Mouse (Mus musculus) hindbrain, embryonic 14.5 days (tissue): Measurements from ENCODE around the gene Tarsl2. TPM values are rescaled to one million over a fixed set of nuclear protein-coding genes. Genes with fewer than 3 reads are reported as not detected.
A peak's percentile ranks its signal among the peaks of the same experiment; 100 is the strongest.

ENCODE experiments used
- ATAC-seq: fragments of 200-750 bp; cut with Nextera tagmentation; 2 replicates; pipeline ENCODE4 v1.8.0; 2017; ENCODE audit warnings: moderate number of reproducible peaks, mild to moderate bottlenecking, moderate TSS enrichment, moderate library complexity; ENCODE audit not compliant: low FRiP score
- DNase-seq: peaks from one replicate; pipeline ENCODE4 v3.0.0-alpha.2; 2015; ENCODE audit warnings: low spot score
- H3K27ac ChIP-seq: fragments of 300-500 bp; sonication (generic); 2 replicates; pipeline ENCODE4 v1.5.1; 2014; ENCODE audit warnings: mild to moderate bottlenecking, moderate library complexity
- H3K27me3 ChIP-seq: fragments of 300-500 bp; sonication (generic); 2 replicates; pipeline ENCODE4 v1.6.1; 2014; ENCODE audit warnings: mild to moderate bottlenecking, low read length, mixed read lengths; ENCODE audit not compliant: control insufficient read depth, insufficient read depth
- H3K36me3 ChIP-seq: fragments of 300-500 bp; sonication (generic); replicated peaks from 2 replicates; pipeline ENCODE4 v1.6.1; 2014; ENCODE audit not compliant: control insufficient read depth, insufficient read depth
- H3K4me1 ChIP-seq: fragments of 300-500 bp; sonication (generic); replicated peaks from 2 replicates; pipeline ENCODE4 v1.6.1; 2014; ENCODE audit warnings: antibody characterized with exemption, low read length, mixed read lengths; ENCODE audit not compliant: control insufficient read depth, insufficient read depth
- H3K4me2 ChIP-seq: fragments of 300-500 bp; sonication (generic); replicated peaks from 2 replicates; pipeline ENCODE4 v1.6.1; 2014; ENCODE audit warnings: mild to moderate bottlenecking, moderate library complexity
- H3K4me3 ChIP-seq: fragments of 300-500 bp; sonication (generic); replicated peaks from 2 replicates; pipeline ENCODE4 v1.5.1; 2014; ENCODE audit warnings: mild to moderate bottlenecking, low read length
- H3K9ac ChIP-seq: fragments of 300-500 bp; sonication (generic); 2 replicates; pipeline ENCODE4 v1.6.1; 2014
- H3K9me3 ChIP-seq: fragments of 300-500 bp; sonication (generic); 2 replicates; pipeline ENCODE4 v1.6.1; 2016; ENCODE audit warnings: low read length; ENCODE audit not compliant: control insufficient read depth
- WGBS: fragments of 180-500 bp; shearing (Covaris S2); extraction: QIAGEN DNeasy Blood & Tissue Kit; methylation state at CpG from one replicate; pipeline ENCODE4 v1.1.7; 2014; 5-methylcytosine and 5-hydroxymethylcytosine counted together
- polyA plus RNA-seq: library from polyadenylated mRNA; unstranded; fragments of >200 nt; fragmentation: Nextera tagmentation; extraction: Ambion mirVana; gene quantifications from 2 replicates; pipeline ENCODE4 v1.2.1, GENCODE M21; 2014

Tarsl2 gene
- 23.7 and 29.1 TPM in 2 replicates for polyA plus RNA-seq

DNA sequence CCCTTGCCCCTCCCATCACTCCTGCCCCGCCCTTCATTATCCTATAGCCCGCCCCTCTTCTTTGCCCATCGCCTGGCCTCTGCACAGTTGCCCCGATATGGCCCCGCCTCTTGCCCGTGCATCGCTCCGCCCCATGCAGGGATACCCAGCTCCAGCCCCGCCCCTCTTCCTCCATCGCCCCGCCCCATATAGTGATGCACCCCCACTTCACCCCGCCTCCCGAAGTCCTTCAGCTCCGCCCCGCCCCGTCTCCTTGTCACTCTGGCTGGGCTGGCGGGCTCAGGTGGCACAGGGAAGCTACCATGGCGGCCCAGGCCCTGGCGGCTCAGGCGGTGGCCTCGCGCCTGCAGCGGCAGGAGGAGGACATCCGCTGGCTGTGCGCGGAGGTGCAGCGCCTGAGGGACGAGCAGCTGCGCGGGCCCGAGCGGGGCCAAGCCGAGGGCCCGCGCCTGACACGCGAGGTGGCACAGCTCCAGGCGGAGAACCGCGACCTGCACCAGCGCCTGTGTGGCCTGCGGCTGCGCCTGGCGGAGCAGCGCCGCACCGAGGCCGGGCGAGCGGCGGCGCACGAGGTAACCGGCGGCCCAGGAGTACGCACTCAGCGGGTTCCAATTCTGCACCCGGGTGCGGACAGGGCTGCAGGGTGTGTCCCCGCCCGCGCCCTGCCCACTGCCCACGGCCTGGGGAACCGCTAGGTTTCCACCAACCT is at the start of gene Tarsl2:
Tarsl2 (plus strand) TSS at position 256 of the 709 bp plus-strand sequence.
- ATAC-seq (peak; percentile 97), DNase-seq (peak; percentile 90)
- peaks cover 22% of the 10 kb centered on the region for H3K36me3 ChIP-seq
- H3K4me2 ChIP-seq: peak within 1 kb of the TSS; percentile 62
- peak within 1 kb of the TSS; percentile 58 for H3K4me3 ChIP-seq
- H3K9ac ChIP-seq: peak within 1 kb of the TSS; percentile 71
- 0 out of 2 replicates have a peak, but pooled peaks cover 5% of the 10 kb centered on the region for H3K27me3 ChIP-seq
- H3K9me3 ChIP-seq: no peaks in the 10 kb centered on the region
- H3K27ac ChIP-seq: peak within 1 kb of the TSS; percentile 82
- no peaks in the 10 kb centered on the region for H3K4me1 ChIP-seq
- under 1% methylated on average over 52 of the region's 64 CpGs for WGBS

GRCm38 (mm10) chr7:65606124-65606523 is 38.6 kb upstream of the Tarsl2 start:
- H3K9me3 ChIP-seq: no peaks in the 10 kb centered on the region
- H3K4me2 ChIP-seq: no peak overlapping the region
- 78% methylated on average over 3 of the region's 3 CpGs for WGBS

GRCm38 (mm10) chr7:65607003-65607402 is 37.7 kb upstream of the Tarsl2 start:
- WGBS: 71% methylated on average over 5 of the region's 5 CpGs

More at GRCm38 (mm10) chr7:65606124-65606523, 38.6 kb upstream of the Tarsl2 start:
- Histone ChIP-seq H3K9ac (no peak overlapping the region), H3K4me1 (no peaks in the 10 kb centered on the region), H3K27ac (no peak overlapping the region), H3K36me3 (no peaks in the 10 kb centered on the region), H3K4me3 (no peak overlapping the region), H3K27me3 (no peaks in the 10 kb centered on the region)
- ATAC-seq (no peak), DNase-seq (no peak)

GRCm38 (mm10) chr7:65610171-65610570 is 34.5 kb upstream of the Tarsl2 start:
- Histone ChIP-seq H3K27ac (no peak overlapping the region), H3K9me3 (no peaks in the 10 kb centered on the region), H3K4me2 (no peak overlapping the region), H3K9ac (no peak overlapping the region), H3K36me3 (no peaks in the 10 kb centered on the region), H3K4me1 (no peaks in the 10 kb centered on the region), H3K4me3 (no peak overlapping the region), H3K27me3 (no peaks in the 10 kb centered on the region)
- WGBS: 76% methylated on average over 5 of the region's 5 CpGs
- DNase-seq (peak; percentile 63), ATAC-seq (peak; percentile 64)

More at GRCm38 (mm10) chr7:65607003-65607402, 37.7 kb upstream of the Tarsl2 start:
- ATAC-seq: no peak
- Histone ChIP-seq H3K4me2 (no peak overlapping the region), H3K9me3 (no peaks in the 10 kb centered on the region), H3K4me1 (no peaks in the 10 kb centered on the region), H3K36me3 (no peaks in the 10 kb centered on the region), H3K4me3 (no peak overlapping the region), H3K27me3 (no peaks in the 10 kb centered on the region), H3K27ac (no peak overlapping the region), H3K9ac (no peak overlapping the region)
- DNase-seq: no peak

GRCm38 (mm10) chr7:65610673-65611072 is 34.0 kb upstream of the Tarsl2 start:
- Histone ChIP-seq H3K9me3 (no peaks in the 10 kb centered on the region), H3K4me3 (no peak overlapping the region), H3K9ac (no peak overlapping the region), H3K4me2 (no peak overlapping the region), H3K27ac (no peak overlapping the region), H3K36me3 (no peaks in the 10 kb centered on the region), H3K4me1 (no peaks in the 10 kb centered on the region), H3K27me3 (no peaks in the 10 kb centered on the region)
- DNase-seq (no peak), ATAC-seq (no peak)
- 80% methylated on average over 8 of the region's 8 CpGs for WGBS

- WGBS: 78% methylated on average over 3 of the region's 3 CpGs
- Histone ChIP-seq H3K27me3 (no peaks in the 10 kb centered on the region), H3K4me3 (no peak overlapping the region), H3K36me3 (no peaks in the 10 kb centered on the region), H3K4me1 (no peaks in the 10 kb centered on the region), H3K27ac (no peak overlapping the region), H3K9me3 (no peaks in the 10 kb centered on the region), H3K4me2 (no peak overlapping the region), H3K9ac (no peak overlapping the region)
- ATAC-seq (no peak), DNase-seq (no peak)
Observed at GRCm38 (mm10) chr7:65611298-65611697, 33.4 kb upstream of the Tarsl2 start.

- H3K9me3 ChIP-seq: no peaks in the 10 kb centered on the region
- H3K4me3 ChIP-seq: no peak overlapping the region
- ATAC-seq: no peak
- DNase-seq: no peak
- no peak overlapping the region for H3K9ac ChIP-seq
- H3K27me3 ChIP-seq: no peaks in the 10 kb centered on the region
- H3K36me3 ChIP-seq: no peaks in the 10 kb centered on the region
- H3K4me2 ChIP-seq: no peak overlapping the region
- 87% methylated on average over 5 of the region's 5 CpGs for WGBS
- no peak overlapping the region for H3K27ac ChIP-seq
- no peaks in the 10 kb centered on the region for H3K4me1 ChIP-seq
Observed at GRCm38 (mm10) chr7:65613723-65614122, 31.0 kb upstream of the Tarsl2 start.

GRCm38 (mm10) chr7:65618751-65619150 is 25.9 kb upstream of the Tarsl2 start:
- no peak overlapping the region for H3K4me2 ChIP-seq
- H3K4me3 ChIP-seq: no peak overlapping the region
- no peak for DNase-seq
- H3K4me1 ChIP-seq: no peaks in the 10 kb centered on the region
- no peak for ATAC-seq
- H3K36me3 ChIP-seq: no peaks in the 10 kb centered on the region
- H3K27ac ChIP-seq: no peak overlapping the region
- H3K9ac ChIP-seq: no peak overlapping the region
- 67% methylated on average over 1 of the region's 1 CpGs for WGBS
- no peaks in the 10 kb centered on the region for H3K27me3 ChIP-seq
- no peaks in the 10 kb centered on the region for H3K9me3 ChIP-seq

- no peak overlapping the region for H3K4me3 ChIP-seq
- WGBS: 78% methylated on average over 7 of the region's 7 CpGs
- H3K9ac ChIP-seq: no peak overlapping the region
- no peaks in the 10 kb centered on the region for H3K27me3 ChIP-seq
- H3K4me2 ChIP-seq: no peak overlapping the region
- H3K36me3 ChIP-seq: no peaks in the 10 kb centered on the region
- H3K27ac ChIP-seq: no peak overlapping the region
- no peaks in the 10 kb centered on the region for H3K4me1 ChIP-seq
- no peak for DNase-seq
- no peaks in the 10 kb centered on the region for H3K9me3 ChIP-seq
- no peak for ATAC-seq
Observed at GRCm38 (mm10) chr7:65620746-65621145, 24.0 kb upstream of the Tarsl2 start.
